Mouse (Mus musculus): ENCODE data around the gene Kif1bp. TPM values are rescaled to one million over a fixed set of nuclear protein-coding genes. Genes with fewer than 3 reads are reported as not detected.

The Kif1bp gene
- total RNA-seq, 2 experiments from 2014 or later = 29.4 to 30.5 TPM

- no peak overlapping the region for H3K27ac ChIP-seq
- intact Hi-C loops (cut with DNase I) = no loop called here
Measured at GRCm38 (mm10) chr10:62550787-62551300, 27.4 kb downstream of the Kif1bp start.

GRCm38 (mm10) chr10:62549523-62550166 lies 28.6 kb downstream of the Kif1bp start:
- peak; percentile 75 for TF ChIP-seq CTCF (IDR thresholded peaks at IDR 0.05)
- H3K4me3 ChIP-seq = peak overlapping the region; percentile 42

More at GRCm38 (mm10) chr10:62550787-62551300, 27.4 kb downstream of the Kif1bp start:
- no peak for DNase-seq
- TF ChIP-seq CTCF (IDR thresholded peaks at IDR 0.05) = no peak
- H3K4me3 ChIP-seq = no peak overlapping the region

GRCm38 (mm10) chr10:62546441-62546840 lies 31.8 kb downstream of the Kif1bp start:
- peak; percentile 65 for DNase-seq

More at GRCm38 (mm10) chr10:62549523-62550166, 28.6 kb downstream of the Kif1bp start:
- DNase-seq = peak; percentile 80
- intact Hi-C loops (cut with DNase I) = loop anchor here (1.0 kb wide), 1 partner anchor 49 kb away; no protein-coding TSS in a partner anchor
- H3K27ac ChIP-seq = no peak overlapping the region

GRCm38 (mm10) chr10:62545759-62546158 lies 32.5 kb downstream of the Kif1bp start:
- Histone ChIP-seq H3K27ac (no peak overlapping the region), H3K4me3 (no peak overlapping the region)
- TF ChIP-seq CTCF (IDR thresholded peaks at IDR 0.05) = peak; percentile 21; the same call in 1 of the 2 replicates
- intact Hi-C loops (cut with DNase I) = no loop called here
- no peak for DNase-seq

More at GRCm38 (mm10) chr10:62546441-62546840, 31.8 kb downstream of the Kif1bp start:
- no peak for TF ChIP-seq CTCF (IDR thresholded peaks at IDR 0.05)
- Histone ChIP-seq H3K4me3 (peak overlapping the region; percentile 51), H3K27ac (peak overlapping the region; percentile 63)
- intact Hi-C loops (cut with DNase I) = no loop called here

GRCm38 (mm10) chr10:62544316-62544715 lies 33.9 kb downstream of the Kif1bp start:
- DNase-seq = no peak
- Histone ChIP-seq H3K27ac (no peak overlapping the region), H3K4me3 (no peak overlapping the region)
- TF ChIP-seq CTCF (IDR thresholded peaks at IDR 0.05) = peak; percentile 26; the same call in 1 of the 2 replicates
- intact Hi-C loops (cut with DNase I) = no loop called here

- 0 out of 2 replicates have a peak overlapping the region, but pooled peaks have one; percentile 1 for H3K27ac ChIP-seq
- intact Hi-C loops (cut with DNase I) = no loop called here
- no peak for TF ChIP-seq CTCF (IDR thresholded peaks at IDR 0.05)
- H3K4me3 ChIP-seq = no peak overlapping the region
- DNase-seq = peak; percentile 31
Measured at GRCm38 (mm10) chr10:62543399-62543808, 34.9 kb downstream of the Kif1bp start.

- H3K4me3 ChIP-seq = no peak overlapping the region
- no peak for DNase-seq
- 0 out of 2 replicates have a peak overlapping the region, but pooled peaks have one; percentile 1 for H3K27ac ChIP-seq
- intact Hi-C loops (cut with DNase I) = no loop called here
- TF ChIP-seq CTCF (IDR thresholded peaks at IDR 0.05) = no peak
Measured at GRCm38 (mm10) chr10:62542928-62543327, 35.3 kb downstream of the Kif1bp start.

GRCm38 (mm10) chr10:62542507-62542906 lies 35.8 kb downstream of the Kif1bp start:
- intact Hi-C loops (cut with DNase I) = no loop called here
- DNase-seq = no peak
- Histone ChIP-seq H3K27ac (no peak overlapping the region), H3K4me3 (no peak overlapping the region)
- no peak for TF ChIP-seq CTCF (IDR thresholded peaks at IDR 0.05)

GRCm38 (mm10) chr10:62541499-62541898 lies 36.8 kb downstream of the Kif1bp start:
- Histone ChIP-seq H3K4me3 (no peak overlapping the region), H3K27ac (no peak overlapping the region)
- no peak for DNase-seq
- no peak for TF ChIP-seq CTCF (IDR thresholded peaks at IDR 0.05)
- intact Hi-C loops (cut with DNase I) = no loop called here

GRCm38 (mm10) chr10:62540800-62541199 lies 37.5 kb downstream of the Kif1bp start:
- no peak for TF ChIP-seq CTCF (IDR thresholded peaks at IDR 0.05)
- intact Hi-C loops (cut with DNase I) = no loop called here
- Histone ChIP-seq H3K27ac (no peak overlapping the region), H3K4me3 (no peak overlapping the region)
- no peak for DNase-seq

GRCm38 (mm10) chr10:62534509-62534908 lies 43.7 kb downstream of the Kif1bp start:
- H3K27ac ChIP-seq = no peak overlapping the region
- TF ChIP-seq CTCF (IDR thresholded peaks at IDR 0.05) = no peak
- intact Hi-C loops (cut with DNase I) = no loop called here
- DNase-seq = no peak
- no peak overlapping the region for H3K4me3 ChIP-seq

GRCm38 (mm10) chr10:62532832-62533231 lies 45.4 kb downstream of the Kif1bp start:
- intact Hi-C loops (cut with DNase I) = no loop called here
- Histone ChIP-seq H3K27ac (no peak overlapping the region), H3K4me3 (no peak overlapping the region)
- DNase-seq = no peak
- TF ChIP-seq CTCF (IDR thresholded peaks at IDR 0.05) = no peak

GRCm38 (mm10) chr10:62530183-62530582 lies 48.1 kb downstream of the Kif1bp start:
- Histone ChIP-seq H3K4me3 (no peak overlapping the region), H3K27ac (peak overlapping the region; percentile 66)
- peak; percentile 73 for DNase-seq
- TF ChIP-seq CTCF (IDR thresholded peaks at IDR 0.05) = no peak
- intact Hi-C loops (cut with DNase I) = no loop called here
